8 mouse cellular contexts compared by ENCODE assay signal in genomic region chr5:21372493-21373179, GRCm38 (mm10). TPM values are rescaled to one million over a fixed set of nuclear protein-coding genes. Genes with fewer than 3 reads are reported as not detected.
DNase-seq lines count a peak whose midpoint lies in the region; ATAC-seq and TF ChIP-seq lines count a peak whose summit lies in the region.

Gene Fgl2, plus strand, starts transcription at chr5:21372642.

- peaks cover 11% of the 10 kb centered on the region for H3K4me1 ChIP-seq in forebrain, embryonic 15.5 days
- H3K4me1 ChIP-seq in lung, postnatal 0 days (ENCODE audit: insufficient read depth, low read depth, low read length): no peaks in the 10 kb centered on the region

- intact Hi-C loops in heart, postnatal 25 days (cut with DNase I): loop anchor here (5.0 kb wide), 1 partner anchor 40 kb away; no protein-coding TSS in a partner anchor

- peak within 1 kb of the TSS; percentile 50 for H3K9ac ChIP-seq in forebrain, embryonic 15.5 days (replicated peaks)
- H3K9ac ChIP-seq in lung, postnatal 0 days (replicated peaks; ENCODE audit: low read depth): no peak within 1 kb of the TSS; the same call in 1 of the 2 replicates

- 3% methylated on average over 31 of the region's 31 CpGs for WGBS in forebrain, embryonic 15.5 days
- WGBS in large intestine, adult 2 months: 3% methylated on average over 31 of the region's 31 CpGs
- WGBS in lung, postnatal 0 days: 5% methylated on average over 31 of the region's 31 CpGs

- peak; percentile 93 for ATAC-seq in forebrain, embryonic 15.5 days (replicated peaks)
- ATAC-seq in lung, postnatal 0 days: peak; percentile 83

- peak; percentile 56 for DNase-seq in ES-CJ7 (ENCODE audit: low read depth, low spot score)
- DNase-seq in brain, embryonic 14.5 days (ENCODE audit: low read depth): peak; percentile 91
- DNase-seq in heart, postnatal 25 days (ENCODE audit: low spot score): peak; percentile 57
- DNase-seq in large intestine, adult 2 months (ENCODE audit: low read depth, low spot score): no peak
- peak; percentile 62 for DNase-seq in lung, postnatal 0 days (ENCODE audit: low spot score)
- DNase-seq in ovary, adult 18-20 months (ENCODE audit: low spot score): peak; percentile 60
- peak; percentile 16 for DNase-seq in thymus, postnatal 25 days

- TF ChIP-seq EP300 in lung, postnatal 0 days (IDR thresholded peaks at IDR 0.05): no peak

- no peaks in the 10 kb centered on the region for H3K36me3 ChIP-seq in forebrain, embryonic 15.5 days
- H3K36me3 ChIP-seq in lung, postnatal 0 days (ENCODE audit: insufficient read depth, low read length): no peaks in the 10 kb centered on the region

- H3K27me3 ChIP-seq in forebrain, embryonic 15.5 days: no peaks in the 10 kb centered on the region
- no peaks in the 10 kb centered on the region for H3K27me3 ChIP-seq in lung, postnatal 0 days (replicated peaks; ENCODE audit: insufficient read depth, low read length)

- TF ChIP-seq CTCF in brain, embryonic 14.5 days (IDR thresholded peaks at IDR 0.05; ENCODE audit: borderline replicate concordance, extremely low read depth, insufficient read depth, insufficient read length): no peak
- no peak for TF ChIP-seq CTCF in lung, postnatal 0 days (IDR thresholded peaks at IDR 0.05)

- peak within 1 kb of the TSS; percentile 77 for H3K4me2 ChIP-seq in forebrain, embryonic 15.5 days (replicated peaks)
- H3K4me2 ChIP-seq in lung, postnatal 0 days (replicated peaks; ENCODE audit: low read depth, low read length): peak within 1 kb of the TSS; percentile 67

- H3K9me3 ChIP-seq in forebrain, embryonic 15.5 days: no peaks in the 10 kb centered on the region
- no peaks in the 10 kb centered on the region for H3K9me3 ChIP-seq in lung, postnatal 0 days (ENCODE audit: low read length)

- peak within 1 kb of the TSS; percentile 20; the same call in 1 of the 2 replicates for H3K27ac ChIP-seq in forebrain, embryonic 15.5 days (replicated peaks)
- no peak within 1 kb of the TSS for H3K27ac ChIP-seq in lung, postnatal 0 days (ENCODE audit: low read length)

- H3K4me3 ChIP-seq in forebrain, embryonic 15.5 days: peak within 1 kb of the TSS; percentile 43
- H3K4me3 ChIP-seq in lung, postnatal 0 days (ENCODE audit: low read depth, low read length): peak within 1 kb of the TSS; percentile 34

- TF ChIP-seq POLR2A in brain, embryonic 14.5 days (IDR thresholded peaks at IDR 0.05; ENCODE audit: borderline replicate concordance, extremely low read depth, insufficient read depth, insufficient read length, poor library complexity, severe bottlenecking): no peak; the same call in 1 of the 2 replicates

RNA-seq across cellular contexts. Expression of gene Fgl2, which starts in this region (rescaled TPM):
- polyA plus RNA-seq in brain, embryonic 14.5 days (2012; rRNA removed): 1.4 and 2.3 TPM in 2 replicates
- 1.2 and 1.5 TPM in 2 replicates for polyA plus RNA-seq in forebrain, embryonic 15.5 days (2015; fragmentation: Nextera tagmentation; extraction: Ambion mirVana)
- total RNA-seq in heart, postnatal 25 days (2021): 10 to 100 TPM; 31.9 to 37.7 TPM
- 11.7 and 21.2 TPM in 2 replicates for polyA plus RNA-seq in large intestine, adult 2 months (2012; rRNA removed)
- 8.7 and 10.5 TPM in 2 replicates for polyA plus RNA-seq in lung, postnatal 0 days (2015; fragmentation: Nextera tagmentation; extraction: Ambion mirVana)
